Mouse (Mus musculus) heart, embryonic 10.5 days (tissue): ENCODE results near the gene St7. TPM values are rescaled to one million over a fixed set of nuclear protein-coding genes. Genes with fewer than 3 reads are reported as not detected.
A peak's percentile ranks its signal among the peaks of the same experiment; 100 is the strongest.

Source experiments
- DNase-seq: peaks from one replicate; pipeline ENCODE4 v3.0.0-alpha.2; 2017; ENCODE audit warnings: low spot score
- H3K27ac ChIP-seq: fragments of 300-500 bp; sonication (generic); 2 replicates; pipeline ENCODE4 v1.5.1; 2016; ENCODE audit warnings: mild to moderate bottlenecking
- H3K27me3 ChIP-seq: fragments of 300-500 bp; sonication (generic); 2 replicates; pipeline ENCODE4 v1.6.1; 2016; ENCODE audit warnings: mild to moderate bottlenecking; ENCODE audit not compliant: poor library complexity, insufficient read depth, severe bottlenecking
- H3K36me3 ChIP-seq: fragments of 300-500 bp; sonication (generic); 2 replicates; pipeline ENCODE4 v1.6.1; 2016; ENCODE audit warnings: mild to moderate bottlenecking, moderate library complexity
- H3K4me1 ChIP-seq: fragments of 300-500 bp; sonication (generic); 2 replicates; pipeline ENCODE4 v1.6.1; 2016; ENCODE audit warnings: mild to moderate bottlenecking
- H3K4me3 ChIP-seq: fragments of 300-500 bp; sonication (generic); 2 replicates; pipeline ENCODE4 v1.5.1; 2016; ENCODE audit warnings: mild to moderate bottlenecking, moderate library complexity
- H3K9me3 ChIP-seq: fragments of 300-500 bp; sonication (generic); 2 replicates; pipeline ENCODE4 v1.6.1; 2016; ENCODE audit warnings: mild to moderate bottlenecking, moderate library complexity
- WGBS: fragments of 180-500 bp; shearing (Covaris S2); methylation state at CpG from one replicate; pipeline ENCODE4 v1.1.7; 2016; 5-methylcytosine and 5-hydroxymethylcytosine counted together
- polyA plus RNA-seq: library from polyadenylated mRNA; unstranded; fragments of >200 nt; fragmentation: Nextera tagmentation; extraction: Ambion mirVana; gene quantifications from 2 replicates; pipeline ENCODE4 v1.2.1, GENCODE M21; 2016

The St7 gene
- polyA plus RNA-seq, 1 experiment from 2014 or later: 24.0 TPM

- peaks cover 4% of the 10 kb centered on the region; the same call in 1 of the 2 replicates for H3K36me3 ChIP-seq
- no peak for DNase-seq
- H3K27ac ChIP-seq: no peak overlapping the region
- 85% methylated on average over 3 of the region's 3 CpGs for WGBS
- 0 out of 2 replicates have a peak, but pooled peaks cover 4% of the 10 kb centered on the region for H3K4me1 ChIP-seq
- H3K4me3 ChIP-seq: no peak overlapping the region
- H3K9me3 ChIP-seq: no peaks in the 10 kb centered on the region
- H3K27me3 ChIP-seq: no peaks in the 10 kb centered on the region
Observed at GRCm38 (mm10) chr6:17778648-17779202, 86.0 kb downstream of the St7 start.

- WGBS: 92% methylated on average over 1 of the region's 1 CpGs
- no peaks in the 10 kb centered on the region for H3K27me3 ChIP-seq
- H3K9me3 ChIP-seq: no peaks in the 10 kb centered on the region
- no peak overlapping the region for H3K4me3 ChIP-seq
- no peak for DNase-seq
- no peaks in the 10 kb centered on the region for H3K4me1 ChIP-seq
- no peak overlapping the region for H3K27ac ChIP-seq
- H3K36me3 ChIP-seq: peaks cover 10% of the 10 kb centered on the region; the same call in 1 of the 2 replicates
Observed at GRCm38 (mm10) chr6:17783511-17783910, 90.8 kb downstream of the St7 start.

- Histone ChIP-seq H3K4me3 (no peak overlapping the region), H3K9me3 (no peaks in the 10 kb centered on the region), H3K4me1 (no peaks in the 10 kb centered on the region), H3K27ac (no peak overlapping the region), H3K36me3 (0 out of 2 replicates have a peak, but pooled peaks cover 6% of the 10 kb centered on the region), H3K27me3 (no peaks in the 10 kb centered on the region)
- 79% methylated on average over 5 of the region's 5 CpGs for WGBS
- DNase-seq: no peak
Observed at GRCm38 (mm10) chr6:17784523-17784922, 91.8 kb downstream of the St7 start.

GRCm38 (mm10) chr6:17785248-17785647, 92.5 kb downstream of the St7 start:
- Histone ChIP-seq H3K27ac (no peak overlapping the region), H3K36me3 (0 out of 2 replicates have a peak, but pooled peaks cover 6% of the 10 kb centered on the region), H3K4me3 (no peak overlapping the region), H3K9me3 (no peaks in the 10 kb centered on the region), H3K27me3 (no peaks in the 10 kb centered on the region), H3K4me1 (no peaks in the 10 kb centered on the region; the same call in 1 of the 2 replicates)
- 79% methylated on average over 2 of the region's 2 CpGs for whole genome bisulfite sequencing
- no peak for DNase-seq

- 87% methylated on average over 1 of the region's 1 CpGs for WGBS
Observed at GRCm38 (mm10) chr6:17787810-17788209, 95.1 kb downstream of the St7 start.

GRCm38 (mm10) chr6:17790251-17790650, 97.5 kb downstream of the St7 start:
- Histone ChIP-seq H3K9me3 (no peaks in the 10 kb centered on the region), H3K27ac (no peak overlapping the region), H3K4me1 (no peaks in the 10 kb centered on the region; the same call in 1 of the 2 replicates), H3K36me3 (0 out of 2 replicates have a peak, but pooled peaks cover 6% of the 10 kb centered on the region), H3K4me3 (no peak overlapping the region), H3K27me3 (no peaks in the 10 kb centered on the region)
- DNase-seq: no peak
- WGBS: 81% methylated on average over 1 of the region's 1 CpGs

More at GRCm38 (mm10) chr6:17787810-17788209, 95.1 kb downstream of the St7 start:
- H3K4me1 ChIP-seq: no peaks in the 10 kb centered on the region; the same call in 1 of the 2 replicates
- H3K27me3 ChIP-seq: no peaks in the 10 kb centered on the region
- no peak overlapping the region for H3K27ac ChIP-seq
- no peak overlapping the region for H3K4me3 ChIP-seq
- no peaks in the 10 kb centered on the region for H3K9me3 ChIP-seq
- no peak for DNase-seq
- H3K36me3 ChIP-seq: 0 out of 2 replicates have a peak, but pooled peaks cover 6% of the 10 kb centered on the region

- H3K4me3 ChIP-seq: no peak overlapping the region
- H3K4me1 ChIP-seq: no peaks in the 10 kb centered on the region; the same call in 1 of the 2 replicates
- DNase-seq: no peak
- H3K9me3 ChIP-seq: no peaks in the 10 kb centered on the region
- no peak overlapping the region for H3K27ac ChIP-seq
- no peaks in the 10 kb centered on the region for H3K27me3 ChIP-seq
- 85% methylated on average over 3 of the region's 3 CpGs for WGBS
- H3K36me3 ChIP-seq: no peaks in the 10 kb centered on the region
Observed at GRCm38 (mm10) chr6:17793471-17793870, 100.7 kb downstream of the St7 start.

GRCm38 (mm10) chr6:17797271-17797713, 104.6 kb downstream of the St7 start:
- H3K4me1 ChIP-seq: no peaks in the 10 kb centered on the region
- 89% methylated on average over 5 of the region's 5 CpGs for WGBS
- H3K27me3 ChIP-seq: no peaks in the 10 kb centered on the region
- H3K4me3 ChIP-seq: no peak overlapping the region
- no peaks in the 10 kb centered on the region for H3K36me3 ChIP-seq
- no peak overlapping the region for H3K27ac ChIP-seq
- DNase-seq: no peak
- no peaks in the 10 kb centered on the region for H3K9me3 ChIP-seq

- no peak for DNase-seq
- no peaks in the 10 kb centered on the region for H3K4me1 ChIP-seq
- 80% methylated on average over 5 of the region's 5 CpGs for WGBS
- H3K27me3 ChIP-seq: no peaks in the 10 kb centered on the region
- no peak overlapping the region for H3K4me3 ChIP-seq
- no peaks in the 10 kb centered on the region for H3K36me3 ChIP-seq
- no peak overlapping the region for H3K27ac ChIP-seq
- no peaks in the 10 kb centered on the region for H3K9me3 ChIP-seq
Observed at GRCm38 (mm10) chr6:17800694-17801093, 108.0 kb downstream of the St7 start.

GRCm38 (mm10) chr6:17804468-17804867, 111.7 kb downstream of the St7 start:
- Histone ChIP-seq H3K36me3 (no peaks in the 10 kb centered on the region), H3K4me3 (no peak overlapping the region), H3K4me1 (peaks cover 13% of the 10 kb centered on the region; the same call in 1 of the 2 replicates), H3K27me3 (no peaks in the 10 kb centered on the region), H3K9me3 (no peaks in the 10 kb centered on the region), H3K27ac (no peak overlapping the region)
- DNase-seq: no peak
- WGBS: 63% methylated on average over 3 of the region's 3 CpGs

- H3K27me3 ChIP-seq: no peaks in the 10 kb centered on the region
- H3K9me3 ChIP-seq: no peaks in the 10 kb centered on the region
- DNase-seq: peak; percentile 75
- 11% methylated on average over 4 of the region's 4 CpGs for WGBS
- no peaks in the 10 kb centered on the region for H3K36me3 ChIP-seq
- H3K27ac ChIP-seq: no peak overlapping the region
- H3K4me1 ChIP-seq: peaks cover 13% of the 10 kb centered on the region; the same call in 1 of the 2 replicates
- peak overlapping the region; percentile 18; the same call in 1 of the 2 replicates for H3K4me3 ChIP-seq
Observed at GRCm38 (mm10) chr6:17806569-17806968, 113.8 kb downstream of the St7 start.

- no peak for DNase-seq
- no peak overlapping the region for H3K27ac ChIP-seq
- H3K27me3 ChIP-seq: no peaks in the 10 kb centered on the region
- H3K4me1 ChIP-seq: peaks cover 26% of the 10 kb centered on the region
- H3K4me3 ChIP-seq: no peak overlapping the region
- no peaks in the 10 kb centered on the region for H3K36me3 ChIP-seq
- 77% methylated on average over 2 of the region's 2 CpGs for WGBS
- H3K9me3 ChIP-seq: no peaks in the 10 kb centered on the region
Observed at GRCm38 (mm10) chr6:17811063-17811462, 118.3 kb downstream of the St7 start.

GRCm38 (mm10) chr6:17811531-17811930, 118.8 kb downstream of the St7 start:
- no peak for DNase-seq
- Histone ChIP-seq H3K27me3 (no peaks in the 10 kb centered on the region), H3K27ac (no peak overlapping the region), H3K4me3 (no peak overlapping the region), H3K4me1 (peaks cover 21% of the 10 kb centered on the region), H3K9me3 (no peaks in the 10 kb centered on the region), H3K36me3 (no peaks in the 10 kb centered on the region)
